Mouse (Mus musculus): ENCODE measurements around the gene Patl1. TPM values are rescaled to one million over a fixed set of nuclear protein-coding genes. Genes with fewer than 3 reads are reported as not detected.
"Not testable (repeated sequence)": the region's sequence is repeated elsewhere in the genome, so short reads cannot be mapped to it uniquely, and the experiment has no call there.

Gene Patl1
- polyA plus RNA-seq, 1 experiment from 2014 or later = 49.7 TPM

GRCm38 (mm10) chr19:11980471-11980870, 68.3 kb downstream of the Patl1 start:
- Histone ChIP-seq H3K79me2 (ENCODE audit: inconsistent target) (peaks cover 8% of the 10 kb centered on the region; the same call in 1 of the 2 replicates), H3K27ac (no peak overlapping the region), H3K36me3 (ENCODE audit: inconsistent target) (peaks cover 86% of the 10 kb centered on the region), H3K4me3 (ENCODE audit: inconsistent target) (no peak overlapping the region)
- WGBS (ENCODE audit: missing documents) = 60% methylated on average over 4 of the region's 4 CpGs

DNA sequence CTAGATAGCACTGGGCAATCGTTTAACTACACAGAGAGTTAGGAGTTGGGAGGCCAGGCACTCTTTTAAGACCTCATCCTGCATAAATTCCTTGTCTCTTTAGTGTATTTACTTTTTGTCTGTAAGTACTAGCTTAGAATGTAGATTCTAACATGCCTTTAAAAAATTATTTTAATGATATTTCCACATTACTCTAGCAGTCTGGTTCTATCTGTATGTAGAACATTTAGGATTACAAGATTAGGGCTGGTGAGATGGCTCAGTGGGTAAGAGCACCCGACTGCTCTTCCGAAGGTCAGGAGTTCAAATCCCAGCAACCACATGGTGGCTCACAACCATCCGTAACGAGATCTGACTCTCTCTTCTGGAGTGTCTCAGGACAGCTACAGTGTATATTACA, 72.4 kb downstream of the Patl1 start:
- peaks cover 56% of the 10 kb centered on the region for H3K36me3 ChIP-seq (ENCODE audit: inconsistent target)
- H3K79me2 ChIP-seq (ENCODE audit: inconsistent target); H3K27ac ChIP-seq; H3K4me3 ChIP-seq (ENCODE audit: inconsistent target): not testable (repeated sequence)
- 100% methylated on average over 3 of the region's 5 CpGs for WGBS (ENCODE audit: missing documents)

DNA sequence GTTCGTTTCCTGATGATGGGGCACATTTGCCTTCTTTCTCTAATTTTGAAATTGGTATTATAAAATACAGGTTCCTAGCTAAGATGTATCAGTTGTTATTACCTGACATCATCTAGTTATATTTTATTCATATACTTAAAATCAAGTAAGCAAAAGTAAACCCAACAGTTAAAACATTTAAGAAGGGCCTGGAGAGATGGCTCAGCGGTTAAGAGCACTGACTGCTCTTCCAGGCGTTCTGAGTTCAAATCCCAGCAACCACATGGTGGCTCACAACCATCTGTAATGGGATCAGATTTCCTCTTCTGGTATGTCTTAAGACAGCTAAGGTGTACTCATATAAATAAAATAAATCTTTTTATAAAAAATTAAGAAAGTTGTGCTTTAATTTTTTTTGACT, 75.6 kb downstream of the Patl1 start:
- no peak overlapping the region for H3K4me3 ChIP-seq (ENCODE audit: inconsistent target)
- no peak overlapping the region for H3K27ac ChIP-seq
- H3K36me3 ChIP-seq (ENCODE audit: inconsistent target) = peaks cover 51% of the 10 kb centered on the region
- WGBS (ENCODE audit: missing documents) = 100% methylated on average over 3 of the region's 3 CpGs
- no peaks in the 10 kb centered on the region for H3K79me2 ChIP-seq (ENCODE audit: inconsistent target)

- Histone ChIP-seq H3K36me3 (ENCODE audit: inconsistent target) (peaks cover 37% of the 10 kb centered on the region), H3K27ac (peak overlapping the region; percentile 46), H3K79me2 (ENCODE audit: inconsistent target) (no peaks in the 10 kb centered on the region), H3K4me3 (ENCODE audit: inconsistent target) (no peak overlapping the region)
- WGBS (ENCODE audit: missing documents) = 29% methylated on average over 7 of the region's 7 CpGs
Observed at GRCm38 (mm10) chr19:11989334-11989733, 77.1 kb downstream of the Patl1 start.

DNA sequence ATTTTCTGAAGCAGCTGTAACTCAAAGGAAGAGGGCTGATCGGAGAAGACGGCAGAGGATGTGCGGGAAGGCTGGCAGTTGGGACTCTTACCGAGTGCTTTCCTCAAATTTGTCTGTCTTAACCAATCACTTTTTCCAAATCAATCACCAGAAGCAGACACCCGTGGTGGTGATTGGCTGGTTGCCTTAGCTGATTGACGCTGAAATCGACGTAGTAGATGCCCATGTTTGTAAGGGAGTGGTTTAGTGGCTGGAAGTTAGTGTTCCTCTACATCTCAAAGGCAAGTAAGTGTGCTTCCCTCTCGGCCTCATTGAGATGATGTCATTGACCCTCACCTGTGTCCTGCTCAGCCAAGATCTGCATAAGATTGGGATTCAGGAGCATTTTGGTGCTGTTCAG, 79.8 kb downstream of the Patl1 start:
- no peak overlapping the region for H3K27ac ChIP-seq
- peaks cover 29% of the 10 kb centered on the region for H3K36me3 ChIP-seq (ENCODE audit: inconsistent target)
- H3K79me2 ChIP-seq (ENCODE audit: inconsistent target) = no peaks in the 10 kb centered on the region
- 93% methylated on average over 9 of the region's 9 CpGs for WGBS (ENCODE audit: missing documents)
- H3K4me3 ChIP-seq (ENCODE audit: inconsistent target) = no peak overlapping the region

GRCm38 (mm10) chr19:11992441-11993029, 80.3 kb downstream of the Patl1 start:
- no peak overlapping the region for H3K4me3 ChIP-seq (ENCODE audit: inconsistent target)
- H3K79me2 ChIP-seq (ENCODE audit: inconsistent target) = no peaks in the 10 kb centered on the region
- H3K36me3 ChIP-seq (ENCODE audit: inconsistent target) = peaks cover 29% of the 10 kb centered on the region
- 90% methylated on average over 10 of the region's 10 CpGs for whole genome bisulfite sequencing (ENCODE audit: missing documents)
- H3K27ac ChIP-seq = no peak overlapping the region

Other genes with a start within 250 kb of the Patl1 start
- gene Oosp1, start 221.2 kb upstream of the Patl1 start, polyA plus RNA-seq (2018) = not detected in 3 replicates
- not detected in 3 replicates for gene Oosp3, start 215.3 kb upstream of the Patl1 start, polyA plus RNA-seq (2018)
- not detected in 3 replicates for gene Gif, start 164.8 kb upstream of the Patl1 start, polyA plus RNA-seq (2018)
- 27.2 to 40.6 TPM (median 35.2 TPM) in 3 replicates for gene Mrpl16, start 142.0 kb upstream of the Patl1 start, polyA plus RNA-seq (2018)
- 18.7 to 25.4 TPM (median 20.5 TPM) in 3 replicates for gene Stx3, start 93.0 kb upstream of the Patl1 start, polyA plus RNA-seq (2018)
- gene Olfr1417, start 73.2 kb upstream of the Patl1 start, polyA plus RNA-seq (2018) = not detected in 3 replicates
- gene Olfr1418, start 51.3 kb upstream of the Patl1 start, polyA plus RNA-seq (2018) = not detected in 3 replicates
- gene Olfr1419, start 37.3 kb upstream of the Patl1 start, polyA plus RNA-seq (2018) = not detected in 3 replicates
- gene Olfr1420, start 25.8 kb upstream of the Patl1 start, polyA plus RNA-seq (2018) = not detected in 3 replicates
- 27.8 to 35.2 TPM (median 29.0 TPM) in 3 replicates for gene Osbp, start 53.5 kb downstream of the Patl1 start, polyA plus RNA-seq (2018)
- gene Olfr1423, start 128.9 kb downstream of the Patl1 start, polyA plus RNA-seq (2018) = not detected in 3 replicates
- not detected in 3 replicates for gene Olfr1424, start 150.3 kb downstream of the Patl1 start, polyA plus RNA-seq (2018)
- not detected in 3 replicates for gene Olfr1425, start 165.3 kb downstream of the Patl1 start, polyA plus RNA-seq (2018)
- not detected in 3 replicates for gene Olfr1426, start 179.6 kb downstream of the Patl1 start, polyA plus RNA-seq (2018)
- not detected in 3 replicates for gene Olfr1427, start 190.9 kb downstream of the Patl1 start, polyA plus RNA-seq (2018)
- gene Olfr1428, start 203.5 kb downstream of the Patl1 start, polyA plus RNA-seq (2018) = not detected in 3 replicates
- gene Olfr76, start 210.8 kb downstream of the Patl1 start, polyA plus RNA-seq (2018) = not detected in 3 replicates